Mouse (Mus musculus) MEL (cell line): Measurements from ENCODE around the gene Tab2. TPM values are rescaled to one million over a fixed set of nuclear protein-coding genes. Genes with fewer than 3 reads are reported as not detected.

Source experiments
- DNase-seq: peaks from one replicate; pipeline ENCODE4 v3.0.0; 2011; ENCODE audit warnings: low read depth, low spot score
- H3K27ac ChIP-seq: 2 replicates; pipeline ENCODE4 v1.5.1; 2012; ENCODE audit warnings: low read depth, mild to moderate bottlenecking, control low read depth, low read length, moderate library complexity; ENCODE audit not compliant: control insufficient read depth
- H3K27me3 ChIP-seq, 2 experiments: fragments of 150-350 bp in 1 of 2; sonication (generic) in 1 of 2; 2 replicates each; pipeline ENCODE4 v1.6.1; 2012; ENCODE audit warnings: low read length in 2 of 2, mild to moderate bottlenecking in 2 of 2, improper control_type of control experiment in 1 of 2, moderate library complexity in 1 of 2; ENCODE audit not compliant: insufficient read depth in 2 of 2, control insufficient read depth in 1 of 2
- H3K36me3 ChIP-seq, 2 experiments: 2 replicates each; pipeline ENCODE4 v1.6.1; 2012 to 2014; ENCODE audit warnings: low read length in 2 of 2, improper control_type of control experiment in 1 of 2, inconsistent platforms in 1 of 2, mild to moderate bottlenecking in 1 of 2; ENCODE audit not compliant: insufficient read depth in 2 of 2, control insufficient read depth in 1 of 2
- H3K4me1 ChIP-seq, 2 experiments: fragments of 150-350 bp in 1 of 2; sonication (generic) in 1 of 2; 2 replicates each; pipeline ENCODE4 v1.6.1; 2012; ENCODE audit warnings: low read length in 2 of 2, improper control_type of control experiment in 1 of 2, mild to moderate bottlenecking in 1 of 2; ENCODE audit not compliant: insufficient read depth in 2 of 2, control insufficient read depth in 1 of 2
- H3K4me3 ChIP-seq, 2 experiments: fragments of 150-350 bp in 1 of 2; sonication (generic) in 1 of 2; 2 replicates each; pipeline ENCODE4 v1.5.1; 2012; ENCODE audit warnings: low read depth in 2 of 2, low read length in 2 of 2, mild to moderate bottlenecking in 2 of 2, moderate library complexity in 2 of 2, control low read depth in 1 of 2, improper control_type of control experiment in 1 of 2; ENCODE audit not compliant: control insufficient read depth in 1 of 2, insufficient read depth in 1 of 2
- H3K79me2 ChIP-seq: 2 replicates; pipeline ENCODE4 v1.6.1; 2012; ENCODE audit warnings: mild to moderate bottlenecking, low read length, moderate library complexity; ENCODE audit not compliant: control insufficient read depth, poor library complexity, insufficient read depth
- H3K9ac ChIP-seq: 2 replicates; pipeline ENCODE4 v1.6.1; 2012; ENCODE audit warnings: low read depth, mild to moderate bottlenecking, control low read depth, low read length, moderate library complexity; ENCODE audit not compliant: control insufficient read depth, poor library complexity, severe bottlenecking
- H3K9me3 ChIP-seq: fragments of 150-350 bp; sonication (generic); replicated peaks from 2 replicates; pipeline ENCODE4 v1.6.1; 2012; ENCODE audit warnings: mild to moderate bottlenecking, low read length, improper control_type of control experiment, moderate library complexity; ENCODE audit not compliant: insufficient read depth
- BHLHE40 ChIP-seq: IDR thresholded peaks from 2 replicates; pipeline ENCODE4 v1.6.1; 2012; ENCODE audit warnings: low read depth, mild to moderate bottlenecking, inconsistent platforms, low read length, improper control_type of control experiment, borderline replicate concordance
- CTCF ChIP-seq, 3 experiments: IDR thresholded peaks in 2 of 3; conservative IDR thresholded peaks in 1 of 3; 2 replicates each; pipeline ENCODE4 v1.5.1; 2011 to 2012; ENCODE audit warnings: low read length in 3 of 3, low read depth in 2 of 3, mild to moderate bottlenecking in 2 of 3, improper control_type of control experiment in 1 of 3, inconsistent platforms in 1 of 3, mixed read lengths in 1 of 3, moderate library complexity in 1 of 3; ENCODE audit not compliant: control insufficient read depth in 1 of 3, insufficient read depth in 1 of 3, poor library complexity in 1 of 3, severe bottlenecking in 1 of 3
- E2F4 ChIP-seq: IDR thresholded peaks from 2 replicates; pipeline ENCODE4 v1.6.1; 2011; ENCODE audit warnings: low read depth, low read length, improper control_type of control experiment, borderline replicate concordance
- EP300 ChIP-seq, 2 experiments: IDR thresholded peaks; 2 replicates each; pipeline ENCODE4 v1.6.1; 2011; ENCODE audit warnings: improper control_type of control experiment in 2 of 2, low read length in 2 of 2, low read depth in 1 of 2, mild to moderate bottlenecking in 1 of 2
- ETS1 ChIP-seq: IDR thresholded peaks from 2 replicates; pipeline ENCODE4 v1.6.1; 2012; ENCODE audit warnings: low read depth, mild to moderate bottlenecking, inconsistent platforms, low read length, improper control_type of control experiment, moderate library complexity
- GATA1 ChIP-seq: IDR thresholded peaks from 2 replicates; pipeline ENCODE4 v1.6.1; 2011; ENCODE audit warnings: low read depth, low read length, improper control_type of control experiment
- HCFC1 ChIP-seq: IDR thresholded peaks from 2 replicates; pipeline ENCODE4 v1.6.1; 2012; ENCODE audit warnings: low read depth, mild to moderate bottlenecking, inconsistent platforms, low read length, improper control_type of control experiment, moderate library complexity
- KAT2A ChIP-seq: conservative IDR thresholded peaks from 2 replicates; pipeline ENCODE4 v1.6.1; 2012; ENCODE audit warnings: low read depth, low read length, improper control_type of control experiment, inconsistent platforms
- MAX ChIP-seq: IDR thresholded peaks from 2 replicates; pipeline ENCODE4 v1.6.1; 2011; ENCODE audit warnings: low read length, improper control_type of control experiment
- MEF2A ChIP-seq: IDR thresholded peaks from 2 replicates; pipeline ENCODE4 v1.6.1; 2014; ENCODE audit warnings: low read depth, mild to moderate bottlenecking, inconsistent platforms, low read length, improper control_type of control experiment; ENCODE audit not compliant: poor library complexity, insufficient replicate concordance, severe bottlenecking; ENCODE audit errors: extremely low read depth
- MXI1 ChIP-seq: IDR thresholded peaks from 2 replicates; pipeline ENCODE4 v1.6.1; 2011; ENCODE audit warnings: mild to moderate bottlenecking, low read depth, low read length, improper control_type of control experiment
- MYC ChIP-seq: IDR thresholded peaks from 2 replicates; pipeline ENCODE4 v1.6.1; 2011; ENCODE audit warnings: low read depth, mild to moderate bottlenecking, low read length, improper control_type of control experiment, moderate library complexity
- RCOR1 ChIP-seq: IDR thresholded peaks from 2 replicates; pipeline ENCODE4 v1.6.1; 2012; ENCODE audit warnings: low read depth, mild to moderate bottlenecking, inconsistent platforms, low read length, improper control_type of control experiment
- SIN3A ChIP-seq: IDR thresholded peaks from 2 replicates; pipeline ENCODE4 v1.6.1; 2012; ENCODE audit warnings: low read length, improper control_type of control experiment, inconsistent platforms
- SMC3 ChIP-seq: IDR thresholded peaks from 2 replicates; pipeline ENCODE4 v1.6.1; 2011; ENCODE audit warnings: low read depth, low read length, improper control_type of control experiment
- TAL1 ChIP-seq: IDR thresholded peaks from 2 replicates; pipeline ENCODE4 v1.6.1; 2012; ENCODE audit warnings: mild to moderate bottlenecking, inconsistent platforms, low read length, moderate library complexity, mixed read lengths
- TCF12 ChIP-seq: IDR thresholded peaks from 2 replicates; pipeline ENCODE4 v1.6.1; 2014; ENCODE audit warnings: low read depth, mild to moderate bottlenecking, inconsistent platforms, low read length, improper control_type of control experiment, moderate library complexity
- polyA plus RNA-seq, 2 experiments: library from polyadenylated mRNA; stranded (reverse) in 1 of 2; unstranded in 1 of 2; fragments of >175 nt in 1 of 2; fragments of >200 nt in 1 of 2; gene quantifications; 2 replicates each; pipeline versions ENCODE4 v1.2.1 to v1.2.4; 2012; ENCODE audit warnings: low replicate concordance in 2 of 2, low read depth in 1 of 2; ENCODE audit not compliant: insufficient read length in 2 of 2, insufficient read depth in 1 of 2, missing spikeins in 1 of 2
- total RNA-seq: library from RNA; depleted of rRNA; stranded (reverse); fragments of 300-350 nt; gene quantifications from 2 replicates; pipeline ENCODE4 v1.2.3, GENCODE M21; 2012

Gene Tab2
- total and polyA plus RNA-seq, 3 experiments: 21.6 to 101 (median 70.5) TPM

- H3K4me3 ChIP-seq: no peak overlapping the region
- peak; percentile 35; the same call in 1 of the 2 replicates for TF ChIP-seq RCOR1
- no peak for TF ChIP-seq SMC3
- TF ChIP-seq GATA1: peak; percentile 4; the same call in 1 of the 2 replicates
- no peaks in the 10 kb centered on the region for H3K79me2 ChIP-seq
Observed at GRCm38 (mm10) chr10:7967096-7967495, 11.1 kb upstream of the Tab2 start.

GRCm38 (mm10) chr10:7959073-7959472 is 3.0 kb upstream of the Tab2 start:
- Histone ChIP-seq H3K9me3 (no peaks in the 10 kb centered on the region), H3K79me2 (peaks cover 22% of the 10 kb centered on the region), H3K27ac (no peak overlapping the region), H3K27me3 (no peaks in the 10 kb centered on the region), H3K4me3 (no peak overlapping the region), H3K9ac (no peak overlapping the region), H3K4me1 (peaks cover 11 to 16% of the 10 kb centered on the region in 2 experiments), H3K36me3 (peaks cover 0 to 15% of the 10 kb centered on the region in 2 experiments; a peak in 2 of 4 replicates)
- peak; percentile 63 for DNase-seq
- TF ChIP-seq SIN3A (peak; percentile 44; the same call in 1 of the 2 replicates), KAT2A (no peak), MEF2A (peak; percentile 97), MYC (peak; percentile 42; the same call in 1 of the 2 replicates), MAX (peak; percentile 95), TAL1 (peak; percentile 34), MXI1 (peak; percentile 84), SMC3 (no peak), HCFC1 (no peak), BHLHE40 (peak; percentile 40; the same call in 1 of the 2 replicates), E2F4 (no peak), GATA1 (peak; percentile 83), EP300 (IDR thresholded peaks at IDR 0.05; ENCODE audit: low read depth in 1 of 2, low read length in 2 of 2) (peak in 1 of 2 experiments; percentile 80; a peak in 2 of 4 replicates), ETS1 (peak; percentile 67), CTCF (IDR thresholded peaks at IDR 0.05 in 2 of 3, conservative IDR thresholded peaks at IDR 0.05 in 1 of 3; ENCODE audit: control insufficient read depth in 1 of 3, insufficient read depth in 1 of 3, low read depth in 2 of 3, low read length in 3 of 3, poor library complexity in 1 of 3, severe bottlenecking in 1 of 3) (no peak), TCF12 (peak; percentile 71)

More at GRCm38 (mm10) chr10:7967096-7967495, 11.1 kb upstream of the Tab2 start:
- no peaks in the 10 kb centered on the region; a peak in 1 of 4 replicates for H3K27me3 ChIP-seq
- H3K27ac ChIP-seq: no peak overlapping the region
- H3K4me1 ChIP-seq: no peaks in the 10 kb centered on the region
- no peaks in the 10 kb centered on the region for H3K9me3 ChIP-seq
- no peaks in the 10 kb centered on the region for H3K36me3 ChIP-seq
- H3K9ac ChIP-seq: no peak overlapping the region
- DNase-seq: no peak
